Mouse (Mus musculus): ENCODE data around the gene Olfr689. TPM values are rescaled to one million over a fixed set of nuclear protein-coding genes. Genes with fewer than 3 reads are reported as not detected.
"Not testable (repeated sequence)": the region's sequence is repeated elsewhere in the genome, so short reads cannot be mapped to it uniquely, and the experiment has no call there.

Gene Olfr689
- polyA plus RNA-seq, 1 experiment from 2014 or later: not detected

DNA sequence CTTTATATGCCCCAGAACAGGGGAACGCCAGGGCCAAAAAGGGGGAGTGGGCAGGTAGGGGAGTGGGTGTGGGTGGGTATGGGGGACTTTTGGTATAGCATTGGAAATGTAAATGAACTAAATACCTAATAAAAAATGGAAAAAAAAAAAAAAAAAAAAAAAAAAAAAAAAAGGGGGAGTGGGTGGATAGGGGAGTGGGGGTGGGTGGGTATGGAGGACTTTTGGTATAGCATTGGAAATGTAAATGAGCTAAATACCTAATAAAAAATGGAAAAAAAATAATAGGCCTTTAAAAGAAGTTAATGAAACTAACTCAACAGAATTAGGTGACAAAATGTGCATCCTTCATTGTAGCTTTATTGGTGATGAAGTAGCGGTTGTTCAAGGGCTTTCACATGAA lies 45.5 kb downstream of the Olfr689 start:
- H3K36me3 ChIP-seq (ENCODE audit: control insufficient read depth, insufficient read depth, low read length): not testable (repeated sequence)
- 88% methylated on average over 1 of the region's 2 CpGs for WGBS

DNA sequence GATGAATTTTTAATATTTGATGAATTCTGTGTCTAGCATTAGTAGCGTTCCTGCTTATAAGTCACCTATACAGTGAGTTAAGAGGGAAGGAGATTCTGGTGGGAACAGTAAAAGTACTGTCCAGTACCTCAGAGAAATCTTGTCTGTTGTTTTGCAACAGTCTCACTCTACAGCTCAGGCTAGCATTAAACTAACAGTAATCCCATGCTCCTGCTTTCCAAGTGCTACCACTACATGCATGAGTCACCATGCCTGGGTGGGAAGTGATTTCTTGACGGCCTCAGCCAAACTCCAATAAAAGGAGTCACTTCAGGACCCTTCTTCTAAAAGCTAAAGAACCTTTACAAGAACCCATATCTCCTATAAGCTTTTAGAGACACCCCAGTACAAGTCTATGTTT lies 50.7 kb downstream of the Olfr689 start:
- no peak for ATAC-seq (replicated peaks; ENCODE audit: low FRiP score)
- no peak overlapping the region for H3K4me3 ChIP-seq (ENCODE audit: low read depth, low read length)
- no peaks in the 10 kb centered on the region for H3K4me1 ChIP-seq (replicated peaks; ENCODE audit: control insufficient read depth, insufficient read depth, low read length)
- H3K9ac ChIP-seq (ENCODE audit: low read depth, low read length): no peak overlapping the region
- H3K27me3 ChIP-seq (replicated peaks; ENCODE audit: control insufficient read depth, insufficient read depth, low read length): no peaks in the 10 kb centered on the region
- no peaks in the 10 kb centered on the region for H3K9me3 ChIP-seq (ENCODE audit: control insufficient read depth, low read length)
- DNase-seq (ENCODE audit: low spot score): no peak
- WGBS: 84% methylated on average over 2 of the region's 2 CpGs
- H3K36me3 ChIP-seq (ENCODE audit: control insufficient read depth, insufficient read depth, low read length): no peaks in the 10 kb centered on the region
- H3K27ac ChIP-seq (ENCODE audit: low read depth, low read length): no peak overlapping the region
- H3K4me2 ChIP-seq: no peak overlapping the region

More for the DNA sequence above, 45.5 kb downstream of the Olfr689 start:
- not testable (repeated sequence) for H3K9me3 ChIP-seq (ENCODE audit: control insufficient read depth, low read length); H3K4me3 ChIP-seq (ENCODE audit: low read depth, low read length); H3K4me2 ChIP-seq; H3K4me1 ChIP-seq (replicated peaks; ENCODE audit: control insufficient read depth, insufficient read depth, low read length); H3K9ac ChIP-seq (ENCODE audit: low read depth, low read length); DNase-seq (ENCODE audit: low spot score); H3K27ac ChIP-seq (ENCODE audit: low read depth, low read length); H3K27me3 ChIP-seq (replicated peaks; ENCODE audit: control insufficient read depth, insufficient read depth, low read length)
- ATAC-seq (replicated peaks; ENCODE audit: low FRiP score): peak; percentile 87; the same call in 1 of the 2 replicates

DNA sequence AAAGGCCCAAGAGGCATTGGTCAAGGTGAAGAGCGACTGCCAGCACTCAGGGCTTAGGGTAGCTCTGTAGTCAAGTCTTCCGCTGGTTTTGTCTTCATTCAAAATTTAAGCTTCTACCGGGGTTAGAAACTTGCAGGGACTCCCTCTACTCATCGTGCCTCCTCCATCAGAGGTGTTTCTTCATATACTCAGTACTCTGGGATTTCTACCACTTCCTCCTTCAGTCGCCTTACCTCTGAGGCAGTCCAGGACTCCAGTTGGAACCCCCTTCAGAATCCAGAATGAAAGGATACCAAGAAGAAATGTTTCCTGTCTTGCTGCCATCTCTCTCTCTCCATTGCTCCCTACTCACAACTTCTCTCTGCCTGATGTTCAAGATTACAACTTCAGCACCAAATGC lies 56.3 kb downstream of the Olfr689 start:
- no peak overlapping the region for H3K4me3 ChIP-seq (ENCODE audit: low read depth, low read length)
- H3K36me3 ChIP-seq (ENCODE audit: control insufficient read depth, insufficient read depth, low read length): no peaks in the 10 kb centered on the region
- H3K27me3 ChIP-seq (replicated peaks; ENCODE audit: control insufficient read depth, insufficient read depth, low read length): no peaks in the 10 kb centered on the region
- H3K9me3 ChIP-seq (ENCODE audit: control insufficient read depth, low read length): no peaks in the 10 kb centered on the region
- no peak overlapping the region for H3K9ac ChIP-seq (ENCODE audit: low read depth, low read length)
- DNase-seq (ENCODE audit: low spot score) (no peak), ATAC-seq (replicated peaks; ENCODE audit: low FRiP score) (no peak)
- H3K27ac ChIP-seq (ENCODE audit: low read depth, low read length): no peak overlapping the region
- H3K4me2 ChIP-seq: no peak overlapping the region
- H3K4me1 ChIP-seq (replicated peaks; ENCODE audit: control insufficient read depth, insufficient read depth, low read length): no peaks in the 10 kb centered on the region
- WGBS: 78% methylated on average over 5 of the region's 5 CpGs

DNA sequence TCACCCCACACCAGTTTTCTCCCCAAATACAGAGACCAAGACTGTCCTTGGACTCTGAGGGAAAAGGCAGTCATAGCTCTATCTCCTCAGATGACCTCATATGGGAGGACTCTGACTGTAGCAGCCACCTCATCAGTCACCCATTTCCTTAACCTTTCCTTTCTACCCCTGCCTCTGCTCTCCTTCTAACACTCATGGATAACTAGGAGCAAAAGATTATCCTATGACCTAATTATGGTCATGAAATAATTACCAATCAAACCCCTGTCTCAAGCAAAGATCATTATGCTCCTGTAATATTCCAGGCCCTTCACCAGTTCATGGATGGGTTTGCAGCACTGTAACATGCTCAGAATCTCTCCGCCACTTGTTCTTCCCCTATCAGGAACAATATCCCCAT lies 57.0 kb downstream of the Olfr689 start, which contains the start of gene Olfr692:
Gene Olfr692 (plus strand): TSS at position 301 of the 400 bp plus-strand sequence.
- WGBS: 92% methylated on average over 1 of the region's 1 CpGs

DNA sequence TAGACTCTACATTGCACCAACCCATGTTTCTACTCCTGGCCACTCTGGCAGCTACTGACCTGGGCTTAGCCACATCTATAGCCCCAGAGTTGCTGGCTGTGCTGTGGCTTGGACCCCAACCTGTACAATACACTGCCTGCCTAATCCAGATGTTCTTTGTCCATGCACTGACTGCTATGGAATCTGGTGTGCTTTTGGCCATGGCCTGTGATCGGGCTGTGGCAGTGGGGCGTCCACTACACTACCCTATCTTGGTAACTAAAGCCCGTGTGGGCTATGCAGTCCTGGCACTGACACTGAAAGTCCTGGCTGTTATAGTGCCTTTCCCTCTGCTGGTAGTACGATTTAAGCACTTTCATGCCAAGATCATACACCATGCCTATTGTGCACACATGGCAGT lies 57.6 kb downstream of the Olfr689 start:
- no peak overlapping the region for H3K9ac ChIP-seq (ENCODE audit: low read depth, low read length)
- no peak overlapping the region for H3K27ac ChIP-seq (ENCODE audit: low read depth, low read length)
- no peak for DNase-seq (ENCODE audit: low spot score)
- H3K4me2 ChIP-seq: no peak overlapping the region
- no peak overlapping the region for H3K4me3 ChIP-seq (ENCODE audit: low read depth, low read length)
- 79% methylated on average over 4 of the region's 4 CpGs for WGBS
- no peaks in the 10 kb centered on the region for H3K4me1 ChIP-seq (replicated peaks; ENCODE audit: control insufficient read depth, insufficient read depth, low read length)
- no peaks in the 10 kb centered on the region for H3K27me3 ChIP-seq (replicated peaks; ENCODE audit: control insufficient read depth, insufficient read depth, low read length)
- H3K9me3 ChIP-seq (ENCODE audit: control insufficient read depth, low read length): no peaks in the 10 kb centered on the region
- ATAC-seq (replicated peaks; ENCODE audit: low FRiP score): no peak
- no peaks in the 10 kb centered on the region for H3K36me3 ChIP-seq (ENCODE audit: control insufficient read depth, insufficient read depth, low read length)

More for the DNA sequence above, 57.0 kb downstream of the Olfr689 start, which contains the start of gene Olfr692:
- H3K9ac ChIP-seq (ENCODE audit: low read depth, low read length): no peak within 1 kb of the TSS
- no peaks in the 10 kb centered on the region for H3K4me1 ChIP-seq (replicated peaks; ENCODE audit: control insufficient read depth, insufficient read depth, low read length)
- H3K36me3 ChIP-seq (ENCODE audit: control insufficient read depth, insufficient read depth, low read length): no peaks in the 10 kb centered on the region
- H3K4me3 ChIP-seq (ENCODE audit: low read depth, low read length): no peak within 1 kb of the TSS
- DNase-seq (ENCODE audit: low spot score) (no peak), ATAC-seq (replicated peaks; ENCODE audit: low FRiP score) (no peak)
- H3K27me3 ChIP-seq (replicated peaks; ENCODE audit: control insufficient read depth, insufficient read depth, low read length): no peaks in the 10 kb centered on the region
- H3K4me2 ChIP-seq: no peak within 1 kb of the TSS
- no peak within 1 kb of the TSS for H3K27ac ChIP-seq (ENCODE audit: low read depth, low read length)
- no peaks in the 10 kb centered on the region for H3K9me3 ChIP-seq (ENCODE audit: control insufficient read depth, low read length)

Other genes with a start within 250 kb of the Olfr689 start
- gene Olfr678, start 246.7 kb upstream of the Olfr689 start, polyA plus RNA-seq (2014; fragmentation: Nextera tagmentation; extraction: Ambion mirVana): not detected in 2 replicates
- gene Olfr679, start 230.0 kb upstream of the Olfr689 start, polyA plus RNA-seq (2014; fragmentation: Nextera tagmentation; extraction: Ambion mirVana): not detected in 2 replicates
- not detected in 2 replicates for gene Olfr680-ps1, start 218.3 kb upstream of the Olfr689 start, polyA plus RNA-seq (2014; fragmentation: Nextera tagmentation; extraction: Ambion mirVana)
- not detected in 2 replicates for gene Olfr681, start 194.3 kb upstream of the Olfr689 start, polyA plus RNA-seq (2014; fragmentation: Nextera tagmentation; extraction: Ambion mirVana)
- gene Olfr683, start 164.2 kb upstream of the Olfr689 start, polyA plus RNA-seq (2014; fragmentation: Nextera tagmentation; extraction: Ambion mirVana): not detected in 2 replicates
- not detected in 2 replicates for gene Olfr684, start 147.5 kb upstream of the Olfr689 start, polyA plus RNA-seq (2014; fragmentation: Nextera tagmentation; extraction: Ambion mirVana)
- gene Olfr685, start 125.2 kb upstream of the Olfr689 start, polyA plus RNA-seq (2014; fragmentation: Nextera tagmentation; extraction: Ambion mirVana): not detected in 2 replicates
- gene Olfr686, start 103.7 kb upstream of the Olfr689 start, polyA plus RNA-seq (2014; fragmentation: Nextera tagmentation; extraction: Ambion mirVana): not detected in 2 replicates
- gene Olfr688, start 23.1 kb upstream of the Olfr689 start, polyA plus RNA-seq (2014; fragmentation: Nextera tagmentation; extraction: Ambion mirVana): not detected in 2 replicates
- gene Olfr690, start 22.9 kb downstream of the Olfr689 start, polyA plus RNA-seq (2014; fragmentation: Nextera tagmentation; extraction: Ambion mirVana): not detected in 2 replicates
- not detected in 2 replicates for gene Olfr691, start 31.1 kb downstream of the Olfr689 start, polyA plus RNA-seq (2014; fragmentation: Nextera tagmentation; extraction: Ambion mirVana)
- not detected in 2 replicates for gene Olfr692, start 57.1 kb downstream of the Olfr689 start, polyA plus RNA-seq (2014; fragmentation: Nextera tagmentation; extraction: Ambion mirVana)
- gene Gm5901, start 63.9 kb downstream of the Olfr689 start, polyA plus RNA-seq (2014; fragmentation: Nextera tagmentation; extraction: Ambion mirVana): not detected in 2 replicates
- gene Fam160a2, start 88.9 kb downstream of the Olfr689 start, polyA plus RNA-seq (2014; fragmentation: Nextera tagmentation; extraction: Ambion mirVana): 28.7 and 31.0 TPM in 2 replicates
- not detected in 2 replicates for gene Cnga4, start 93.4 kb downstream of the Olfr689 start, polyA plus RNA-seq (2014; fragmentation: Nextera tagmentation; extraction: Ambion mirVana)
- gene Cckbr, start 114.6 kb downstream of the Olfr689 start, polyA plus RNA-seq (2014; fragmentation: Nextera tagmentation; extraction: Ambion mirVana): 0.05 TPM in 1 of 2 replicates, not detected in the other
- gene Cavin3, start 171.1 kb downstream of the Olfr689 start, polyA plus RNA-seq (2014; fragmentation: Nextera tagmentation; extraction: Ambion mirVana): 16.8 and 17.8 TPM in 2 replicates
- gene Smpd1, start 243.2 kb downstream of the Olfr689 start, polyA plus RNA-seq (2014; fragmentation: Nextera tagmentation; extraction: Ambion mirVana): 33.6 and 40.8 TPM in 2 replicates